Mouse (Mus musculus) myocyte (in vitro differentiated cells): ENCODE data around the gene Phpt1.

Experiments used
- MAX ChIP-seq: IDR thresholded peaks from one replicate; pipeline ENCODE4 v1.6.1; 2011; ENCODE audit warnings: low read depth, mild to moderate bottlenecking, control low read depth
- MYOD1 ChIP-seq, 3 experiments: IDR thresholded peaks; one replicate each; pipeline ENCODE4 v1.6.1; 2011; ENCODE audit warnings: control low read depth in 2 of 3, low read depth in 2 of 3, mild to moderate bottlenecking in 2 of 3, moderate library complexity in 1 of 3; ENCODE audit not compliant: insufficient read length in 2 of 3, control insufficient read depth in 1 of 3
- MYOG ChIP-seq, 3 experiments: IDR thresholded peaks; one replicate each; pipeline ENCODE4 v1.6.1; 2011; ENCODE audit warnings: control low read depth in 2 of 3, low read depth in 2 of 3, mild to moderate bottlenecking in 2 of 3; ENCODE audit not compliant: insufficient read length in 2 of 3, control insufficient read depth in 1 of 3, insufficient read depth in 1 of 3
- POLR2A ChIP-seq: IDR thresholded peaks from one replicate; pipeline ENCODE4 v1.6.1; 2011; ENCODE audit warnings: low read depth, mild to moderate bottlenecking, control low read depth, moderate library complexity; ENCODE audit not compliant: insufficient read length
- USF1 ChIP-seq: IDR thresholded peaks from one replicate; pipeline ENCODE4 v1.6.1; 2011; ENCODE audit warnings: low read depth, mild to moderate bottlenecking, control low read depth, moderate library complexity

DNA sequence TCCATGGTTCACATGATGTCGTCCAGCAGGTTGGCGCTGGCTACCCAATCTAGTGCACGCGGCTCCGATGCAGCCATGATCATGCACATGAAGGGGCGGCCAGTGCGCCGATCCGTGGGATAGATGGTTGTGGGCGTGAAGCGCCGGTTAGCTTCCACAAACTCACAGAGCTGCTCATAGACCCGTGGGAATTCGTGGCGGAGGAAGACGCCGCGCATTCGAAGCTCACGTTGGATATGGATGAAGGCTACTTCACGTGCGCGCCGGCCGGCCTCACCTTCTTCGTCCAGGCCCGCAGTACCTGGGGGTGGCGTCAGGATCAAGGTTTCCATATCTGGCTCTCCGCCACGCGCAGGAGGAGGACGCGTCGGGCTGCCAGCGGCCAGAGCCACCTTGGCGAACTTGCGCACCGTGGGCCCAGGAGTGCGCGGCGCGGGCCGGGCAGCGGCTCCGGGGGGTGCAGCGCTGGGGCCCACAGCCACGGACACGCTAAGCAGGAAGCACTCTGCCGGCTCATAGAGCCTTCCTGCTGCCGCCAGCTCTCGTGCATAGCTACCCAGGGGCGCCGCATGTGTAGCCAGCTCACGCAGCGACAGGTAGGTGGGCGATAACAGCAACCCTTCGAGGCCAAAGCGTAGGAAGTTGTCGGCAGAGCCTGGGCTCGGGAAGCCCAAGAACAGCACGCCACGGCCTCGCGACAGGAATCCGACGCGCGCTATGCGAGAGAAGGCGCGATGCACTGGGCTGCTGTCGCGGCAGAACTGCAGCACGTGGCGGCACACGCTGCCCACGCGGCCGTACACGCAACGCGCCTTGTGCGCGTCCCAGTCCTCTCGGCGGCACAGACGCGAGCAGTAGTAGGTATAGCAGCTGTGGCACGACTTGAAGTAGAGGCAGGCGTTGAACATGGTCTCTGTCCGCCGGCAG lies 2.2 kb upstream of the Phpt1 start:
- TF ChIP-seq MAX: no peak
- no peak for TF ChIP-seq USF1
- TF ChIP-seq MYOD1 (IDR thresholded peaks at IDR 0.05; ENCODE audit: control insufficient read depth in 1 of 3, insufficient read length in 2 of 3, low read depth in 2 of 3): no peak
- no peak for TF ChIP-seq POLR2A
- no peak for TF ChIP-seq MYOG (IDR thresholded peaks at IDR 0.05; ENCODE audit: control insufficient read depth in 1 of 3, insufficient read depth in 1 of 3, insufficient read length in 2 of 3, low read depth in 2 of 3)
